Mouse (Mus musculus) liver, embryonic 15.5 days (tissue): ENCODE results near the gene Xylb. TPM values are rescaled to one million over a fixed set of nuclear protein-coding genes. Genes with fewer than 3 reads are reported as not detected.
A peak's percentile ranks its signal among the peaks of the same experiment; 100 is the strongest.

ENCODE experiments used
- ATAC-seq: fragments of 200-750 bp; cut with Nextera tagmentation; 2 replicates; pipeline ENCODE4 v1.8.0; 2017; ENCODE audit warnings: moderate number of reproducible peaks, mild to moderate bottlenecking, moderate library complexity; ENCODE audit not compliant: insufficient read depth
- H3K27ac ChIP-seq: fragments of 300-500 bp; sonication (generic); replicated peaks from 2 replicates; pipeline ENCODE4 v1.5.1; 2015; ENCODE audit warnings: mild to moderate bottlenecking, inconsistent platforms
- H3K27me3 ChIP-seq: fragments of 300-500 bp; sonication (generic); 2 replicates; pipeline ENCODE4 v1.6.1; 2015; ENCODE audit warnings: mild to moderate bottlenecking, inconsistent platforms
- H3K36me3 ChIP-seq: fragments of 300-500 bp; sonication (generic); replicated peaks from 2 replicates; pipeline ENCODE4 v1.6.1; 2015; ENCODE audit warnings: moderate library complexity, mild to moderate bottlenecking, inconsistent platforms
- H3K4me1 ChIP-seq: fragments of 300-500 bp; sonication (generic); replicated peaks from 2 replicates; pipeline ENCODE4 v1.6.1; 2015; ENCODE audit warnings: inconsistent platforms
- H3K4me2 ChIP-seq: fragments of 300-500 bp; sonication (generic); 2 replicates; pipeline ENCODE4 v1.6.1; 2015; ENCODE audit warnings: moderate library complexity, mild to moderate bottlenecking, inconsistent platforms
- H3K4me3 ChIP-seq: fragments of 300-500 bp; sonication (generic); replicated peaks from 2 replicates; pipeline ENCODE4 v1.5.1; 2015; ENCODE audit warnings: mild to moderate bottlenecking, inconsistent platforms
- H3K9ac ChIP-seq: fragments of 300-500 bp; sonication (generic); 2 replicates; pipeline ENCODE4 v1.6.1; 2015; ENCODE audit warnings: moderate library complexity, mild to moderate bottlenecking, inconsistent platforms
- H3K9me3 ChIP-seq: fragments of 300-500 bp; sonication (generic); replicated peaks from 2 replicates; pipeline ENCODE4 v1.6.1; 2016; ENCODE audit warnings: inconsistent platforms
- WGBS: fragments of 180-500 bp; shearing (Covaris S2); methylation state at CpG from one replicate; pipeline ENCODE4 v1.1.7; 2015; ENCODE audit warnings: mixed read lengths; ENCODE audit not compliant: insufficient replicate concordance; 5-methylcytosine and 5-hydroxymethylcytosine counted together
- polyA plus RNA-seq: library from polyadenylated mRNA; unstranded; fragments of >200 nt; fragmentation: Nextera tagmentation; extraction: Ambion mirVana; gene quantifications from 2 replicates; pipeline ENCODE4 v1.2.1, GENCODE M21; 2015

Gene Xylb
- polyA plus RNA-seq, 1 experiment from 2014 or later = 3.8 TPM

DNA sequence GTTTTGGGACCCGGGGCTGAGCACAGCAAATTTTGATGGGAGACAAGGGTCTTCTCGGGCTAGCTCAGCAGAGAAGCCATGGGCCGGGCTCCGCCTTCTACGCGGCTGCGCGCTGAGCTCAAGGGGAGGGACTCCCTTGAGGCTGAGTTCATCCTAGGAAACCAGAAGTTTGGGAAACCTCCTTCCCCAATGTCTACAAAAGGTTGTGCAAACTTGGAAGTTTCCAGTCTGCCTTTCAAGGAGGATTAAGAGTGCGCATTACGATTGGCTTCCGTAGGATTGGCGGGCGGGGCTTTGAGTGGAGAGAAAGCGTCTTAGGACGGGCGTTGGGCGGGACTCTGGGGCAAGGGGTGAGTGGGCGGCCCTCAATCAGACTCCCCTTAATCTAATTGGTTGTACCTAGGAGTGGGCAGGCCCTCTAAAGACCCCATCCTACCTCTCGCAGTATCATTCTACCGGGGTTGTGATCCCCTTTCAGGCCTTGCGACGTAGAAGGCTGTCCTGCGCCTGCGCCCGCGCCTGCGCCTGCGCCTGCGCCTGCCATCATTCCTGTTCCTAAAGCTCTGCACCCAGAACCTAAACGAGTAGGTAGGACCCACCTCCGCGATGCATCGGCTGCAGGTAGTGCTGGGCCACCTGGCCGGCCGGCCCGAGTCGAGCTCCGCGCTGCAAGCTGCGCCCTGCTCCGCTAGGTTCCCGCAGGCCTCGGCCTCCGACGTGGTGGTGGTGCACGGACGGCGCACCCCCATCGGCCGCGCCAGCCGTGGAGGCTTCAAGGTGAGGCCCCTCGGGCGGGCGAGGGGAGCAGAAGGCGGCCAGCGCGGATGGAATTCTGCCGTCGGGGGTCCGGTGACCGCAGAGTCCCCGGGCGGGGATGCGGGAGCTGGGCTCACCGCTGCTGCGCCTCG, 16.0 kb upstream of the Xylb start, which contains the start of gene Myd88:
Gene Myd88, minus strand, starts transcription at position 503 of the 908 bp plus-strand sequence.
- no peaks in the 10 kb centered on the region for H3K9me3 ChIP-seq
- peak within 1 kb of the TSS; percentile 92 for H3K27ac ChIP-seq
- H3K27me3 ChIP-seq = no peaks in the 10 kb centered on the region
- WGBS = under 1% methylated on average over 68 of the region's 68 CpGs
- ATAC-seq = peak; percentile 94
- H3K4me2 ChIP-seq = peak within 1 kb of the TSS; percentile 94
- peaks cover 31% of the 10 kb centered on the region for H3K36me3 ChIP-seq
- H3K9ac ChIP-seq = peak within 1 kb of the TSS; percentile 85
- H3K4me3 ChIP-seq = peak within 1 kb of the TSS; percentile 93
- peaks cover 43% of the 10 kb centered on the region for H3K4me1 ChIP-seq

DNA sequence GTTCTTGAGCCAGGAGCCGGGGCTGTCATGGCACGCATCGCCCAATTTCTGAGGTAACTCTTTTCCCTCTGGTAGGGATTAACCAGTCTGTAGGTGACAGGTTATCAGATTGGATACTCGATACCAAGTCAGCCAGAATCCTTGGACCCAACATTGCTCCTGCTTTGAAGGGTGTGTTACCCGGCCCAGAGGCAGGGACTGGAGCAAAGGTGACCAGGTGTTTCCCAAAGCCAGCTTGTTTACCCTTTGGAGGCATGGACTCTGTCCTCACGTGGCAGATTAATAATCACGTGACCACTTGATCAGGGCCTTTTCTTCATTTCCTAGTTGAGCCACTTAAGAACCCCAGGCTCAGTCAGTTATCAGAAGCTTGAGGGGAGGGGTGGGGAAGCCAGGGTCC, 14.5 kb upstream of the Xylb start:
- no peak for ATAC-seq
- peak overlapping the region; percentile 94; the same call in 1 of the 2 replicates for H3K4me2 ChIP-seq
- 75% methylated on average over 7 of the region's 7 CpGs for WGBS
- peaks cover 30% of the 10 kb centered on the region for H3K36me3 ChIP-seq
- H3K9ac ChIP-seq = no peak overlapping the region
- no peak overlapping the region for H3K4me3 ChIP-seq
- H3K27ac ChIP-seq = no peak overlapping the region
- no peaks in the 10 kb centered on the region for H3K27me3 ChIP-seq
- peaks cover 43% of the 10 kb centered on the region for H3K4me1 ChIP-seq
- H3K9me3 ChIP-seq = no peaks in the 10 kb centered on the region

DNA sequence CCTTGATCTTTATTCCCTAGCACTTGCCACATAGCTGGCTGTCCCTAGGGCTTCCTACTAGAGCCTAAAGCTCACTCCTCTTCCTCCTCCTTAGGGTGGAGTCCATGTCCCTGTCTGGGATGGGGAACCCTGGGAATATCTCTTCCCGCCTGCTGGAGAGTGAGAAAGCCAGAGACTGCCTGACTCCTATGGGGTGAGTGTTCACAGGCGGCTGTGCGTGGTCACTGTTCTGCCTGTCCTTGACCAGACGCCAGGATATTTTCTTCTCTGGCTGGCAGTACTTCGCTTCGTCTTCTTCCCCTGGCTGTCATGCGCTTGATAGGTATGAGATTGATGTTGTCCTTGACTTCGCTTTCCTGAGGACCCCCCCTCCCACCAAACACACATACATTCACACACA, 10.8 kb upstream of the Xylb start:
- Histone ChIP-seq H3K36me3 (peaks cover 41% of the 10 kb centered on the region), H3K9ac (no peak overlapping the region), H3K9me3 (no peaks in the 10 kb centered on the region), H3K27ac (no peak overlapping the region), H3K4me3 (no peak overlapping the region), H3K4me1 (peaks cover 22% of the 10 kb centered on the region), H3K4me2 (no peak overlapping the region), H3K27me3 (no peaks in the 10 kb centered on the region)
- no peak for ATAC-seq
- WGBS = 84% methylated on average over 8 of the region's 8 CpGs

DNA sequence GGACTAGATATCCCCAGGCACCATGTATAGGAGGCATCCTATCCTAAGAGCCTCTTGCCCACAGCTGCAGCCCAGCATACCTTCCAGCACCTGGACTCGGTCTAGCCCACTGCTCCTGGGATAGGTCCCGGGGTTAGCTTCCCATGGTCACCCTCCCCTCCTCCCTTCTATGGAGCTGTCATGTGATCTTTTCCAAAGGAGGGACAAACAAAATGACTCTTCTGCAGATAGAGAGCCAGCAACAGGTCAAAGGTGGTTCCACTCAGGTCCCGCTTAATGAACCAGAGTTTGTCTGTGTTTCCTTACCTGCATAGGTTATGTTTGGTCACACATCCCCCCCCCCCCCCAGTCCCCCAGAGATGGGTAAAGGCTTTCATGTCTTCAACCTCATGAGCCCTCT, 6.7 kb upstream of the Xylb start:
- H3K27me3 ChIP-seq = no peaks in the 10 kb centered on the region
- ATAC-seq = no peak; the same call in 1 of the 2 replicates
- no peak overlapping the region for H3K4me3 ChIP-seq
- H3K9me3 ChIP-seq = no peaks in the 10 kb centered on the region
- H3K27ac ChIP-seq = no peak overlapping the region
- no peak overlapping the region for H3K4me2 ChIP-seq
- H3K4me1 ChIP-seq = peaks cover 7% of the 10 kb centered on the region; the same call in 1 of the 2 replicates
- peaks cover 32% of the 10 kb centered on the region for H3K36me3 ChIP-seq
- no peak overlapping the region for H3K9ac ChIP-seq
- WGBS = 70% methylated on average over 3 of the region's 3 CpGs

DNA sequence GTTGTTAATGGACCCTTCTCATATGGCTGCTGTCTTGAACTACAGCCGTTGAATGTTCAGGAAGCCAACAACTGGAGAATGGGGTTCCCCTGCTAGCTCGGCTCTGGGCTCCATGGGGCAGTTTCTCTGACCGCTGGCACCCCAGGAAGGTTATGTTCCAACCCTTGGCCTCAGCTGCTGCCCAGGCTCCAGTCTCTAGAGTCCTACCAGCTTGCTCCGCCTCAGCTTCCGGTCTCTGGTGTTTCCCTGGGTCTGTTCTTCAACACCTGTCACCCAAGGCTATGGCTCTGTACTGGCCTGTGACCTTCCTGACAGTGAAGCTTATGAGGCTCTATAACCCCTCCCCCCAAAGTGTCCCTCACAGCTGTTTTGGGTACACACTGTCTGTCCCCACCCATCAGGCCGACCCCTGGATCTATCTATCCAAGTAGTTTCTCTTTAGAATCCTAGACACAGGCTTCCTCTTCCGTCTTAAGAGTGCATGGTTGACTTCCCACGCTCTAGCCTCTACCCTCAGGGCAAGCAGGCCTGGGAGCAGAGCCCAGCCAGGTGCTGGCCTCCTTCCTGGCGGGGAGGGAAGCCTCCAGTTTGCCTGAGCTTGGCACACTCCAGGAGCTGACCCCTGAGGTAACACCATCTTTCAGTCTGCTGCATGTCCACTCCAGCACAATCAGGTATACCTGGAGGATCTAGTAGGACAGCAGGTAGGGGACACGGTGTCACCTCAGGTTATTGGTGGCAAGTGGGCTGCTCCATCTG, 6.1 kb upstream of the Xylb start:
- no peak for ATAC-seq
- Histone ChIP-seq H3K9me3 (no peaks in the 10 kb centered on the region), H3K36me3 (peaks cover 28% of the 10 kb centered on the region), H3K4me2 (no peak overlapping the region), H3K27me3 (no peaks in the 10 kb centered on the region), H3K27ac (no peak overlapping the region), H3K4me1 (peaks cover 7% of the 10 kb centered on the region; the same call in 1 of the 2 replicates), H3K4me3 (no peak overlapping the region), H3K9ac (no peak overlapping the region)
- 75% methylated on average over 10 of the region's 10 CpGs for WGBS

DNA sequence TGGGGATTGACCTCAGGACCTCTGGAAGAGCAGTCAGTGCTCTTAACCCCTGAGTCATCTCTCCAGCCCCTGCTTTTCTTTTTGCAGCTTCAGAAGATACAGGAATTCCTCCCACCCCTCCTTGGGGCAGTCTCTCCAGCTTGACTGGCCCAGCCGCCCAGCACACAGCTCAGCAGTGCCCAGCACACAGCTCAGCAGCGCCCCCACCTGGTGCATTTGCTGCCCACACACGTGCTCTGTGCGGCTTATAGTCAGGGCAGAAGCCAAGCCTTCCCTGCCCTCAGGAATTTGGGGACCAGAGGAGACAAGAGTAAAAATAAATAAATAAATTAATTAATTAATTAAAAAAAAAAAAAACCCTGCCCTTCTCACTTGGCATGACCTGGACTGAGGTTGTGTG, 5.1 kb upstream of the Xylb start:
- Histone ChIP-seq H3K27ac (no peak overlapping the region), H3K4me3 (no peak overlapping the region), H3K27me3 (no peaks in the 10 kb centered on the region), H3K4me2 (no peak overlapping the region), H3K36me3 (peaks cover 21% of the 10 kb centered on the region), H3K4me1 (peaks cover 7% of the 10 kb centered on the region), H3K9ac (no peak overlapping the region), H3K9me3 (no peaks in the 10 kb centered on the region)
- 28% methylated on average over 4 of the region's 4 CpGs for WGBS
- peak; percentile 63 for ATAC-seq

DNA sequence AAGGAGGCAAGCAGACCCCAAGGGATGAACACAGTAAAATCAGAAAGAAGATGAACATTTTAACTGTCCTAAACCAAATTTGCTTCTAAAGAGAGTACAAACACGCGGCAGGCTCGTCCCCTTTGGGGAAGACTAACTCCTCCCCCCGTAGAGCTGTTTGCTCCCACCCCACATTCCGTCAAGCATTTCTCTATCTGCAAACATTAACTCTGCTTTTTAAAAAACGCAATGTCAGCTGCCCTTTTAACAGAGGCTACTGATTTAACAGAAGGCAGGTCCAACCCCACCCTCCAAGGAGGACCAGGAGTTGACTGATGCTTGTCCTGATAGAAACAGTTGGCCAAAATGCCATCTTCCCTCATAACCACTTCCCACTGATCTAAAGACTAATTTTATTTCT, 3.3 kb upstream of the Xylb start:
- Histone ChIP-seq H3K36me3 (peaks cover 6% of the 10 kb centered on the region; the same call in 1 of the 2 replicates), H3K4me2 (no peak overlapping the region), H3K4me1 (peaks cover 21% of the 10 kb centered on the region), H3K9ac (no peak overlapping the region), H3K27me3 (0 out of 2 replicates have a peak, but pooled peaks cover 5% of the 10 kb centered on the region), H3K27ac (no peak overlapping the region), H3K4me3 (no peak overlapping the region), H3K9me3 (no peaks in the 10 kb centered on the region)
- no peak for ATAC-seq
- WGBS = 64% methylated on average over 6 of the region's 6 CpGs

DNA sequence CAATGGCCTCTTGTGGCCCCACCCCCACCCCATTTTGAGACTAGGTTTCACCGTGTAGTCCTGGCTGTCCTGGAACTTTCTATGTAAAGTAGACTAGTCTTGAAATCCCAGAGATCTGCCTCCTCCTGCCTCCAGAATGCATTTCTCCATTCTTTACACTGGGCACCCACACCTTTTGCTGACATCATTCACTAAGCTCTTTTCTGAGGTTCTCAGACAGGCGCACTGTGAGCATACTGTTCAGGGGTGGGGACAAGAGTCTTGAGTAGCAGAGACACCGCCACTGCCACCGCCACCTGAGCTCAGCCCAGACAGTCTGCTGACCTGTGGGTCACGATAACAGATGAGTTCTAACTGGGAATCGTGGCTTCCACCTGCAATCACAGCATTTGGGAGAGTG, 1.2 kb upstream of the Xylb start:
- no peak overlapping the region for H3K4me3 ChIP-seq
- H3K9me3 ChIP-seq = no peaks in the 10 kb centered on the region
- no peak overlapping the region for H3K27ac ChIP-seq
- WGBS = 73% methylated on average over 6 of the region's 6 CpGs
- peaks cover 6% of the 10 kb centered on the region; the same call in 1 of the 2 replicates for H3K36me3 ChIP-seq
- H3K27me3 ChIP-seq = 0 out of 2 replicates have a peak, but pooled peaks cover 5% of the 10 kb centered on the region
- H3K4me2 ChIP-seq = no peak overlapping the region
- no peak for ATAC-seq
- no peak overlapping the region for H3K9ac ChIP-seq
- peaks cover 19% of the 10 kb centered on the region for H3K4me1 ChIP-seq

DNA sequence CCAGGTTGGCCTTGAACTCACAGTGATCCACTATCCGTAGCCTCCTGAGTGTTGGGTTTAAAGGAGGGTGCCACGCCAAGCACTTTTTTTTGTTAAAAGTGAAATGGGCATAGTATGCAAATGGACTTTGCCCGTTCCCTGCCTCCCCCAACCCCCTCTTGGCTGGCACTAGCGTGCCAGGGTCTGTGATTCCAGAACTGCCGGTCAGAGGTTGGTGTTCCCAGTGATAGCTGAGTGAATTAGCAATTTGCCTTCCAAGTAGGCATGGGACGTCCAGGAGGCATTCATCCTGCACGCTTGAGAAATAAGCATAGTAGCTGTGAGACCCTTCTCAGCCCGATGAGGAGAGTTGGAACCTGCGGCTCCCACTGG, 863 bp downstream of the Xylb start:
- 43% methylated on average over 9 of the region's 9 CpGs for WGBS
- Histone ChIP-seq H3K27ac (no peak overlapping the region), H3K4me1 (peaks cover 14% of the 10 kb centered on the region), H3K27me3 (0 out of 2 replicates have a peak, but pooled peaks cover 5% of the 10 kb centered on the region), H3K4me3 (peak overlapping the region; percentile 70), H3K4me2 (peak overlapping the region; percentile 96), H3K9me3 (no peaks in the 10 kb centered on the region), H3K9ac (peak overlapping the region; percentile 67), H3K36me3 (no peaks in the 10 kb centered on the region)
- ATAC-seq = no peak

DNA sequence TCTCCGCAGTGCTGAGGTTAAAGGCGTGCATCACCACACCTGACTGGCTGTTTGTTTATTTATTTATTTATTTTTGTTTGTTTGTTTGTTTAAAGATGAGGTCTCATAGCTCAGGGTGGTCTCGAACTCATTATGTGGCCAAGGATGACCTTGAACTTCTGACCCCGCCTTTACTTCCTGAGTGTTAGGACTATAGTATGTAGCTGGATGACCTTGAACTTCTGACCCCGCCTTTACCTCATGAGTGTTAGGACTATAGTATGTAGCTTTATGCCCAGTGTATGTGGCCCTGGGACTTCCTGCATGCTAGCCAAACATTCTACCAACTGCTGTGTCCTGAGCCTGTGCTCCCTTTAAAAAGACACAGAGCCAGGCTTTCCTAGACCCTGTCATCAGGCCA, 4.2 kb downstream of the Xylb start:
- Histone ChIP-seq H3K9me3 (no peaks in the 10 kb centered on the region), H3K4me3 (no peak overlapping the region), H3K27me3 (0 out of 2 replicates have a peak, but pooled peaks cover 5% of the 10 kb centered on the region), H3K9ac (no peak overlapping the region), H3K4me2 (no peak overlapping the region), H3K27ac (no peak overlapping the region), H3K36me3 (no peaks in the 10 kb centered on the region), H3K4me1 (peaks cover 14% of the 10 kb centered on the region)
- 78% methylated on average over 5 of the region's 5 CpGs for WGBS
- no peak for ATAC-seq

DNA sequence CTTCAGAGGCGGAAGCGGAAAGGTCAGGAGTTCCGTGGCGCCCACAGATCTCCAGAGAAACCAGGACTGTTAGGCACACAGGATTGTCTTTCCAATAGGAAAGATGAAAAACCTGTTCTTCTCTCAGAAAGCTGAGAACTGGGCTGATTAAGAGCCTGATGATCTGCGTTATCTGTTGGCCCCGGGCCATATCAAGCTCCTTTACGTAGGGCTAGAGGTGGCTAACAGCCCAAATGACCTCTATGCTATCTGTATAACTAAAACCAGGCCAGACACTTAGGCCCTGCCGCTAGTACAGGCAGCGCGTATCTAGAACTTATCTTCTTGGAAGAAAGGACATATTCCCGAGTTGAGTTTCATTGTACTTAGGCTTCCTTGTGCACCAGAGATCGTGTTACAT, 6.0 kb downstream of the Xylb start:
- Histone ChIP-seq H3K9me3 (no peaks in the 10 kb centered on the region), H3K36me3 (no peaks in the 10 kb centered on the region), H3K27me3 (0 out of 2 replicates have a peak, but pooled peaks cover 2% of the 10 kb centered on the region), H3K4me2 (no peak overlapping the region), H3K27ac (no peak overlapping the region), H3K4me3 (no peak overlapping the region), H3K4me1 (peaks cover 2% of the 10 kb centered on the region), H3K9ac (no peak overlapping the region)
- 83% methylated on average over 12 of the region's 12 CpGs for WGBS
- no peak for ATAC-seq
